Mouse (Mus musculus) C2C12 (cell line): ENCODE measurements around the gene Dnajc28.

Experiments
- CEBPB ChIP-seq: IDR thresholded peaks from one replicate; pipeline ENCODE4 v1.6.1; 2011; ENCODE audit warnings: low read depth, mild to moderate bottlenecking, control low read depth, moderate library complexity
- CTCF ChIP-seq: IDR thresholded peaks from one replicate; pipeline ENCODE4 v1.5.1; 2011; ENCODE audit not compliant: control insufficient read depth, insufficient read depth, insufficient read length
- FOSL1 ChIP-seq: IDR thresholded peaks from one replicate; pipeline ENCODE4 v1.8.0; 2011; ENCODE audit warnings: mild to moderate bottlenecking, low read length; ENCODE audit not compliant: poor library complexity, insufficient read depth, severe bottlenecking
- MAX ChIP-seq: IDR thresholded peaks from one replicate; pipeline ENCODE4 v1.6.1; 2011; ENCODE audit warnings: mild to moderate bottlenecking, control low read depth
- MYOD1 ChIP-seq: IDR thresholded peaks from one replicate; pipeline ENCODE4 v1.6.1; 2011; ENCODE audit warnings: low read depth; ENCODE audit not compliant: control insufficient read depth, insufficient read length
- MYOG ChIP-seq: IDR thresholded peaks from one replicate; pipeline ENCODE4 v1.6.1; 2011; ENCODE audit not compliant: control insufficient read depth, insufficient read length; ENCODE audit errors: extremely low read depth
- USF1 ChIP-seq: IDR thresholded peaks from one replicate; pipeline ENCODE4 v1.6.1; 2011; ENCODE audit warnings: low read depth, mild to moderate bottlenecking, control low read depth, moderate library complexity

DNA sequence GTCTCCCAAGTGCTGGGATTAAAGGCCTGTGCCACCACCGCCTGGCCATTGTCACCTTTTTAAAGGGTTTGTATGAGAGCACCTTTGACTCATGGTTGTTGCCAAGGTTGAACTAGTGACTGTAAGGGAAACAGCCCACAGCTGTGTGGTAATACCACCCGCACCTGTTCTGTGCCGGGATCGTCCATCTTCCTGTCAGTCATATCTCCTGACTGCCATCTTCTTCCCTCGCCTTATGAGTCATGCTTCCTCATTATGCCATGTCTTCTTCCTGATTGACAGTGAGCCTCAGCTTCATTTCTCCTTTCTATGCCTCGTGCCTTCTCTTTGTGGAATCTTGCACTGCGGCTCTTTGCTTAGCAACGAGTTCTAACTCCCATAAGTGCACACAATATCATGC, 11.9 kb downstream of the Dnajc28 start:
- TF ChIP-seq CTCF: no peak
- TF ChIP-seq MYOG: no peak
- no peak for TF ChIP-seq USF1
- no peak for TF ChIP-seq CEBPB
- no peak for TF ChIP-seq MAX
- TF ChIP-seq FOSL1: no peak
- TF ChIP-seq MYOD1: peak; percentile 61
